Mouse (Mus musculus) spleen, adult 2 months (tissue): ENCODE results near the gene Ncoa3.

ENCODE experiments used
- CTCF ChIP-seq: fragments of 200-500 bp; IDR thresholded peaks from 2 replicates; pipeline ENCODE4 v1.5.1; 2011; ENCODE audit warnings: mild to moderate bottlenecking, inconsistent platforms; ENCODE audit not compliant: insufficient read depth, insufficient read length, insufficient replicate concordance; ENCODE audit errors: extremely low read depth
- POLR2A ChIP-seq: fragments of 200-500 bp; IDR thresholded peaks from 2 replicates; pipeline ENCODE4 v1.6.1; 2011; ENCODE audit warnings: low read depth, low read length, inconsistent platforms

- TF ChIP-seq CTCF (no peak), POLR2A (no peak)
Measured at GRCm38 (mm10) chr2:166119992-166120391, 127.6 kb downstream of the Ncoa3 start.
